Mouse (Mus musculus): Measurements from ENCODE around the gene Bmi1.

DNA sequence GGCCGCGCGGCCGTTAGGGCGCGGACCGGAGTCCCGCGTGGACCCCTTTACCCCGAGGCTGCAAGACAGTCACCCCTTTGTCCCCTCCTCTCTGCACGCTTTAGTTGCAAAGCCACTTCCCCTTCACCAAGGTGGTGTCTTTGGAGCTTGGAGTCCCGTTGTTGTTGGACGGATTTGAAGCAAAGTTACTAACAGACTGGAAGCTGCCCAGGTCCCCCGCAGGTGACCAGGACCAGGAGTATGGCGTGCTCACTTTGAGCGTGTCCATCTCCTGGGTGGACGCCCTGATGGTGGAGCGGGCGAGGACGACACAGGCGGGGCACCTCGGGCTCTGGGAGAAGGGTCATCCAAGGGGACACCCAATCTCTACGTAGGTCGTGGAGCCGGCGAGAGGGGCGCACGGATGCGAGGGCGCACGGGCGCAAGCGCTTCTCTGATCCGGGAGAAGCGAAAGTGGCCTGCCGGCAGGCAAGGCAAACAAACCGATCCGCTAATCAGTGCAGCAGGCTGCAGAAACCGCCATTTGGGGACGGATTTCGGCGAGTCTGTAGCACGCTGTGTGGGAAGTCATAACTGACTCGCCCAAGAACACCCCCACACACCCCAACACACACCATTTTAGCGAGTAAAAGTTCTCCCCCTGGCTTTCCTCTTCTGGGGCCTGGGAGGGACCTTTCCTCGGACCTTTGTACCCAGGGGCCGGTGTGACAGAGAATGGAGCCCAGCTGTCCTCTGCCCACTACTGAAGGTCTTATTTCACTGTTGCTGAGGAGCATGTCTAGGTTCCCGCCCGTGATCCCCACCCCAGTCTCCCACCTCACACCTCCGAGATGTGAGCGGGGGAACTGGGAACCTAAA lies 12.5 kb downstream of the Bmi1 start:
- TF ChIP-seq CTCF (conservative IDR thresholded peaks at IDR 0.05; ENCODE audit: low read length): no peak
- TF ChIP-seq POU5F1 (IDR thresholded peaks at IDR 0.05; ENCODE audit: borderline replicate concordance, low read length): no peak

Measured in E14TG2a.4 (cell line).